8 mouse cellular contexts compared by ENCODE assay signal in the genomic region with DNA sequence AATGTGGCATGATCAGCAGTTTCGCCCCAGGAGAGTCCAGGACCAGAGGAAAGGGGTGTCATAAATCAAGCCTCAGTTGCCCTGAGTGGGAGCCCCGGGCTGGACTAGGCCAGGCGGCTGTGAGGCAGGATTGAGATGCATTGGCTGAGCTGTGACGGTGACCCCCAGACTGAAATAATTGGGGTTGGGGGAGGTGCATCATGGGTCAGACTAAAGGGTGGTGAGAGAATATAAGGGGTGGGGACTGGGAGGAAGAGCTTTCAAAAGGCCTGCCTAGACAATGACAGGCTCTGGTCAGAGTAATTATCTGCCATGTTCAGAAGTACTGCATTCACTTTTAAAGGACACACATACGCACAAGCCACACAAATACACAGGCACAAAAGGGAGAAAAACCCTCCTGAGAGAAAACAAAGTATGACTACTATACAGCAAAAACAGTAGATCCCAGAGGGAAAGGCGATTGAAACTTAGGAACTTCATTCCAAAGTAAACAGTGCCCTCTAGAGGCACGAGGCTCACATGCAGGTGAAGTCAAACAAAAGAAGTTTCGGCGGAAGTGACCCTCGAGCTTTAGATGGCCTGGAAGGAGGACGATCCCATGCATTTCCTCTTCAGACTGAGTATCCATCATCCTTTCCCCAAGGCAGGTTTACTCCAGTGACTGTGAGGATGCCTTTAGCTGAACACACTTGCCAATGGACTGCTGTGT.
DNase-seq lines count a peak whose midpoint lies in the region; ATAC-seq and TF ChIP-seq lines count a peak whose summit lies in the region.

No protein-coding gene starts in this region.

- peak; percentile 43; the same call in 1 of the 2 replicates for ATAC-seq in G1E (ENCODE audit: extremely low read depth, insufficient number of reproducible peaks, low FRiP score, poor library complexity, severe bottlenecking)
- no peak for ATAC-seq in embryonic facial prominence, embryonic 13.5 days (ENCODE audit: insufficient number of reproducible peaks, insufficient read depth, low FRiP score, low TSS enrichment, low read depth)
- 0 out of 2 replicates have a peak, but pooled peaks have one; percentile 20 for ATAC-seq in heart, postnatal 0 days (ENCODE audit: insufficient read depth, low read depth)
- peak; percentile 41; the same call in 1 of the 2 replicates for ATAC-seq in lung, embryonic 16.5 days (ENCODE audit: low read depth)
- ATAC-seq in erythroid progenitor cell, adult 5-6 weeks (replicated peaks; ENCODE audit: low FRiP score, poor library complexity, severe bottlenecking), result no peak

- H3K4me2 ChIP-seq in embryonic facial prominence, embryonic 13.5 days, result peak overlapping the region; percentile 44
- peak overlapping the region; percentile 41; the same call in 1 of the 2 replicates for H3K4me2 ChIP-seq in heart, postnatal 0 days (ENCODE audit: low read depth, low read length)
- peak overlapping the region; percentile 50; the same call in 1 of the 2 replicates for H3K4me2 ChIP-seq in lung, embryonic 16.5 days (ENCODE audit: low read depth, low read length)

- no peak for TF ChIP-seq EP300 in heart, postnatal 0 days (IDR thresholded peaks at IDR 0.05; ENCODE audit: low read depth)

- 23% methylated on average over 11 of the region's 11 CpGs for WGBS in embryonic facial prominence, embryonic 13.5 days
- WGBS in heart, postnatal 0 days, result 31% methylated on average over 11 of the region's 11 CpGs
- 19% methylated on average over 11 of the region's 11 CpGs for WGBS in lung, embryonic 16.5 days

- peak; percentile 8 for DNase-seq in G1E (ENCODE audit: low spot score)
- peak; percentile 45 for DNase-seq in adrenal gland, postnatal 25 days
- peak; percentile 80 for DNase-seq in heart, postnatal 0 days (ENCODE audit: low spot score)
- DNase-seq in kidney, postnatal 25 days, result peak; percentile 60 to 77
- DNase-seq in retina, embryonic 14.5 days (ENCODE audit: low spot score), result peak; percentile 91

- H3K4me3 ChIP-seq in G1E (ENCODE audit: low read depth, low read length), result no peak overlapping the region
- no peak overlapping the region; the same call in 1 of the 2 replicates for H3K4me3 ChIP-seq in embryonic facial prominence, embryonic 13.5 days
- 0 out of 2 replicates have a peak overlapping the region, but pooled peaks have one; percentile 16 for H3K4me3 ChIP-seq in heart, postnatal 0 days (ENCODE audit: low read depth, low read length)
- H3K4me3 ChIP-seq in lung, embryonic 16.5 days (ENCODE audit: low read length), result peak overlapping the region; percentile 24; the same call in 1 of the 2 replicates

- no peaks in the 10 kb centered on the region for H3K36me3 ChIP-seq in G1E (replicated peaks)
- no peaks in the 10 kb centered on the region for H3K36me3 ChIP-seq in embryonic facial prominence, embryonic 13.5 days
- H3K36me3 ChIP-seq in heart, postnatal 0 days (replicated peaks; ENCODE audit: control insufficient read depth, insufficient read depth, low read length), result no peaks in the 10 kb centered on the region
- no peaks in the 10 kb centered on the region for H3K36me3 ChIP-seq in lung, embryonic 16.5 days (ENCODE audit: control insufficient read depth, insufficient read depth, low read length)

- no peak overlapping the region for H3K9ac ChIP-seq in embryonic facial prominence, embryonic 13.5 days
- H3K9ac ChIP-seq in heart, postnatal 0 days (replicated peaks; ENCODE audit: low read depth, low read length), result no peak overlapping the region
- no peak overlapping the region for H3K9ac ChIP-seq in lung, embryonic 16.5 days (ENCODE audit: low read length)

- peaks cover 5% of the 10 kb centered on the region; the same call in 1 of the 2 replicates for H3K9me3 ChIP-seq in G1E (replicated peaks)
- no peaks in the 10 kb centered on the region for H3K9me3 ChIP-seq in embryonic facial prominence, embryonic 13.5 days
- no peaks in the 10 kb centered on the region for H3K9me3 ChIP-seq in heart, postnatal 0 days (replicated peaks; ENCODE audit: control insufficient read depth, low read length)
- H3K9me3 ChIP-seq in lung, embryonic 16.5 days (ENCODE audit: control insufficient read depth, low read length), result no peaks in the 10 kb centered on the region

- H3K27ac ChIP-seq in embryonic facial prominence, embryonic 13.5 days, result no peak overlapping the region
- no peak overlapping the region for H3K27ac ChIP-seq in heart, postnatal 0 days (ENCODE audit: low read depth)
- H3K27ac ChIP-seq in lung, embryonic 16.5 days (ENCODE audit: low read length), result no peak overlapping the region

- no peaks in the 10 kb centered on the region for H3K27me3 ChIP-seq in G1E (ENCODE audit: insufficient read depth, low read length)
- H3K27me3 ChIP-seq in embryonic facial prominence, embryonic 13.5 days, result no peaks in the 10 kb centered on the region
- no peaks in the 10 kb centered on the region for H3K27me3 ChIP-seq in heart, postnatal 0 days (ENCODE audit: control insufficient read depth, insufficient read depth, low read length)
- no peaks in the 10 kb centered on the region for H3K27me3 ChIP-seq in lung, embryonic 16.5 days (ENCODE audit: control insufficient read depth, insufficient read depth, low read depth, low read length)

- H3K4me1 ChIP-seq in G1E (ENCODE audit: insufficient read depth, low read depth, low read length), result no peaks in the 10 kb centered on the region
- peaks cover 5% of the 10 kb centered on the region for H3K4me1 ChIP-seq in embryonic facial prominence, embryonic 13.5 days
- no peaks in the 10 kb centered on the region for H3K4me1 ChIP-seq in heart, postnatal 0 days (ENCODE audit: control insufficient read depth, insufficient read depth)
- 0 out of 2 replicates have a peak, but pooled peaks cover 3% of the 10 kb centered on the region for H3K4me1 ChIP-seq in lung, embryonic 16.5 days (replicated peaks; ENCODE audit: control insufficient read depth, insufficient read depth, low read length)

- 0 out of 2 replicates have a peak, but pooled peaks have one; percentile 27 for TF ChIP-seq CTCF in G1E (IDR thresholded peaks at IDR 0.05; ENCODE audit: low read depth, low read length)
- TF ChIP-seq CTCF in heart, postnatal 0 days (IDR thresholded peaks at IDR 0.05; ENCODE audit: low read depth), result peak; percentile 91

Comparison
In these comparisons a context has a peak if more than half of its experiments do, and no peak if none do; other contexts are left out.
1. ATAC-seq: peak in G1E (single experiment), heart, postnatal 0 days (single experiment) and lung, embryonic 16.5 days (single experiment); none in embryonic facial prominence, embryonic 13.5 days (single experiment) and erythroid progenitor cell, adult 5-6 weeks (single experiment).
2. DNase-seq: peak in every context shown above with its lines; median percentile 91 in retina, embryonic 14.5 days; 80 in heart, postnatal 0 days; 68 in kidney, postnatal 25 days; 45 in adrenal gland, postnatal 25 days; 8 in G1E.
3. H3K4me3 ChIP-seq: peak in heart, postnatal 0 days (single experiment) and lung, embryonic 16.5 days (single experiment); none in G1E (single experiment) and embryonic facial prominence, embryonic 13.5 days (single experiment).
4. Peak in every context shown above with its lines, with median percentiles within 50 percentile points of each other: H3K4me2 ChIP-seq.